Mouse (Mus musculus) cerebellum, adult 2 months (tissue): ENCODE results near the gene Hmox2.

Experiments
- CTCF ChIP-seq: fragments of 200-500 bp; IDR thresholded peaks from 2 replicates; pipeline ENCODE4 v1.5.1; 2011; ENCODE audit warnings: low read depth, mild to moderate bottlenecking, control low read depth, low read length, moderate library complexity, borderline replicate concordance; ENCODE audit not compliant: insufficient read depth
- POLR2A ChIP-seq: fragments of 200-500 bp; IDR thresholded peaks from 2 replicates; pipeline ENCODE4 v1.6.1; 2011; ENCODE audit warnings: low read length, control low read depth, borderline replicate concordance; ENCODE audit not compliant: insufficient read depth

GRCm38 (mm10) chr16:4713861-4714710 is 12.1 kb upstream of the Hmox2 start:
- no peak for TF ChIP-seq POLR2A
- no peak for TF ChIP-seq CTCF
